Mouse (Mus musculus) bone marrow, adult 2 months (tissue): Measurements from ENCODE around the gene Zfp423.

Experiments
- CTCF ChIP-seq: fragments of 200-500 bp; IDR thresholded peaks from 2 replicates; pipeline ENCODE4 v1.5.1; 2011; ENCODE audit warnings: low read length, control low read depth; ENCODE audit not compliant: control insufficient read depth, insufficient read depth
- POLR2A ChIP-seq: fragments of 200-500 bp; IDR thresholded peaks from 2 replicates; pipeline ENCODE4 v1.6.1; 2011; ENCODE audit warnings: low read depth, mild to moderate bottlenecking, control low read depth, low read length, borderline replicate concordance; ENCODE audit not compliant: control insufficient read depth

DNA sequence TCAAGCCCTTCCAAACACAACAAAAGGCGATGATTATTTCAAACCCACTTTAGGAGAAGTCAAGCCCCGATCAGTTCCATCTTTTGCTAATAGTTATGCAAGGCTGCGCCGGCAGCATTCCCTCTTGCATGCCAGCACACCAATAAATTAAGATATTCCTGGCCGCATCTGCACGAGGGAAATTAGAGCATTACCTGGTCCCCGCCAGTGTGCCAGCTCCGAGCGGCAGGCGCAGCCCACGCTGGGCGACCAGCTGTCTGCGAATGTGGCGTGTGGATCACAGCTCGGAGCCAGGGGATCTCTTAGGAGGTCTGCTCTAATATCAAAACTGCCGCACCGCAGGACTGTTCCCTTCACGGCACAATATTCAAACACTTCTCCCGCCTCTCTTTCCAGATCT lies 217.4 kb downstream of the Zfp423 start:
- TF ChIP-seq POLR2A (no peak), CTCF (no peak)
